14 mouse cellular contexts compared by ENCODE assay signal in genomic region chr12:16277567-16278332, GRCm38 (mm10).
DNase-seq lines count a peak whose midpoint lies in the region; ATAC-seq lines count a peak whose summit lies in the region.
"Had no signal": no experiment of that assay in that cellular context is flagged by ENCODE, and none has a peak within 500 bp of the region (broad histone marks: within the 10 kb centered on the region; RNA-seq: fewer than 3 reads in every experiment).

No protein-coding gene starts in this region.

- no peaks in the 10 kb centered on the region for H3K36me3 ChIP-seq in heart, embryonic 11.5 days (ENCODE audit: control insufficient read depth, insufficient read depth, low read length)
- H3K36me3 ChIP-seq in hindbrain, embryonic 15.5 days: no peaks in the 10 kb centered on the region
- H3K36me3 ChIP-seq: limb, embryonic 12.5 days; lung, embryonic 15.5 days had no signal

- peak; percentile 57 for DNase-seq in heart, adult 11 months
- peak; percentile 5 to 6 for DNase-seq in B cell, adult 2 months
- DNase-seq in embryo, embryonic 10 days (ENCODE audit: low spot score): peak; percentile 31
- no peak for DNase-seq in gastrocnemius, postnatal 25 days
- no peak for DNase-seq in urinary bladder, postnatal 25 days (ENCODE audit: low spot score)
- no peak for DNase-seq in lung, adult 18-20 months
- DNase-seq: cerebellum, postnatal 36 days; gastrocnemius, postnatal 14 days had no signal

- no peak overlapping the region for H3K4me3 ChIP-seq in heart, embryonic 11.5 days (ENCODE audit: low read depth, low read length)
- H3K4me3 ChIP-seq in hindbrain, embryonic 15.5 days: no peak overlapping the region
- H3K4me3 ChIP-seq: layer of hippocampus, adult 2 months; limb, embryonic 12.5 days; lung, embryonic 15.5 days had no signal

- H3K27me3 ChIP-seq in heart, embryonic 11.5 days (ENCODE audit: control insufficient read depth, insufficient read depth, low read length): no peaks in the 10 kb centered on the region
- no peaks in the 10 kb centered on the region for H3K27me3 ChIP-seq in hindbrain, embryonic 15.5 days
- H3K27me3 ChIP-seq: limb, embryonic 12.5 days; lung, embryonic 15.5 days; Patski had no signal

- 63% methylated on average over 4 of the region's 4 CpGs for WGBS in heart, embryonic 11.5 days (ENCODE audit: insufficient replicate concordance)
- WGBS in hindbrain, embryonic 15.5 days: 28% methylated on average over 4 of the region's 4 CpGs

- no peak overlapping the region for H3K9ac ChIP-seq in heart, embryonic 11.5 days (ENCODE audit: low read depth, low read length)
- no peak overlapping the region for H3K9ac ChIP-seq in hindbrain, embryonic 15.5 days
- H3K9ac ChIP-seq: limb, embryonic 12.5 days; lung, embryonic 15.5 days had no signal

- ATAC-seq in heart, embryonic 11.5 days (replicated peaks; ENCODE audit: insufficient number of reproducible peaks, low FRiP score, low TSS enrichment): no peak
- peak; percentile 61; the same call in 1 of the 2 replicates for ATAC-seq in hindbrain, embryonic 15.5 days (ENCODE audit: low FRiP score, low read depth)
- ATAC-seq: Patski had no signal

- no peak overlapping the region for H3K27ac ChIP-seq in heart, embryonic 11.5 days (ENCODE audit: low read depth, low read length)
- H3K27ac ChIP-seq in hindbrain, embryonic 15.5 days (replicated peaks): 0 out of 2 replicates have a peak overlapping the region, but pooled peaks have one; percentile 38
- H3K27ac ChIP-seq: layer of hippocampus, adult 2 months; limb, embryonic 12.5 days; lung, embryonic 15.5 days had no signal

- 0 out of 2 replicates have a peak, but pooled peaks cover 5% of the 10 kb centered on the region for H3K4me1 ChIP-seq in heart, embryonic 11.5 days (ENCODE audit: control insufficient read depth, insufficient read depth, low read length)
- peaks cover 13% of the 10 kb centered on the region for H3K4me1 ChIP-seq in hindbrain, embryonic 15.5 days (replicated peaks)
- H3K4me1 ChIP-seq: limb, embryonic 12.5 days; lung, embryonic 15.5 days had no signal

- no peaks in the 10 kb centered on the region; the same call in 1 of the 2 replicates for H3K9me3 ChIP-seq in heart, embryonic 11.5 days (replicated peaks; ENCODE audit: control insufficient read depth, low read length)
- H3K9me3 ChIP-seq in hindbrain, embryonic 15.5 days: no peaks in the 10 kb centered on the region
- H3K9me3 ChIP-seq: limb, embryonic 12.5 days; lung, embryonic 15.5 days had no signal

- H3K4me2 ChIP-seq in heart, embryonic 11.5 days: no peak overlapping the region
- H3K4me2 ChIP-seq in hindbrain, embryonic 15.5 days: no peak overlapping the region
- H3K4me2 ChIP-seq: limb, embryonic 12.5 days; lung, embryonic 15.5 days had no signal

Comparison
In these comparisons a context has a peak if more than half of its experiments do, and no peak if none do; other contexts are left out.
1. DNase-seq: peak in heart, adult 11 months (single experiment), B cell, adult 2 months (2 of 2) and embryo, embryonic 10 days (single experiment); none in gastrocnemius, postnatal 25 days (single experiment), urinary bladder, postnatal 25 days (single experiment) and lung, adult 18-20 months (0 of 2).